Mouse (Mus musculus) hindbrain, embryonic 14.5 days (tissue): Measurements from ENCODE around the gene Wnt2b. TPM values are rescaled to one million over a fixed set of nuclear protein-coding genes. Genes with fewer than 3 reads are reported as not detected.

Source experiments
- ATAC-seq: fragments of 200-750 bp; cut with Nextera tagmentation; 2 replicates; pipeline ENCODE4 v1.8.0; 2017; ENCODE audit warnings: moderate number of reproducible peaks, mild to moderate bottlenecking, moderate TSS enrichment, moderate library complexity; ENCODE audit not compliant: low FRiP score
- DNase-seq: peaks from one replicate; pipeline ENCODE4 v3.0.0-alpha.2; 2015; ENCODE audit warnings: low spot score
- H3K27ac ChIP-seq: fragments of 300-500 bp; sonication (generic); 2 replicates; pipeline ENCODE4 v1.5.1; 2014; ENCODE audit warnings: mild to moderate bottlenecking, moderate library complexity
- H3K27me3 ChIP-seq: fragments of 300-500 bp; sonication (generic); 2 replicates; pipeline ENCODE4 v1.6.1; 2014; ENCODE audit warnings: mild to moderate bottlenecking, low read length, mixed read lengths; ENCODE audit not compliant: control insufficient read depth, insufficient read depth
- H3K36me3 ChIP-seq: fragments of 300-500 bp; sonication (generic); replicated peaks from 2 replicates; pipeline ENCODE4 v1.6.1; 2014; ENCODE audit not compliant: control insufficient read depth, insufficient read depth
- H3K4me1 ChIP-seq: fragments of 300-500 bp; sonication (generic); replicated peaks from 2 replicates; pipeline ENCODE4 v1.6.1; 2014; ENCODE audit warnings: antibody characterized with exemption, low read length, mixed read lengths; ENCODE audit not compliant: control insufficient read depth, insufficient read depth
- H3K4me2 ChIP-seq: fragments of 300-500 bp; sonication (generic); replicated peaks from 2 replicates; pipeline ENCODE4 v1.6.1; 2014; ENCODE audit warnings: mild to moderate bottlenecking, moderate library complexity
- H3K4me3 ChIP-seq: fragments of 300-500 bp; sonication (generic); replicated peaks from 2 replicates; pipeline ENCODE4 v1.5.1; 2014; ENCODE audit warnings: mild to moderate bottlenecking, low read length
- H3K9ac ChIP-seq: fragments of 300-500 bp; sonication (generic); 2 replicates; pipeline ENCODE4 v1.6.1; 2014
- H3K9me3 ChIP-seq: fragments of 300-500 bp; sonication (generic); 2 replicates; pipeline ENCODE4 v1.6.1; 2016; ENCODE audit warnings: low read length; ENCODE audit not compliant: control insufficient read depth
- WGBS: fragments of 180-500 bp; shearing (Covaris S2); extraction: QIAGEN DNeasy Blood & Tissue Kit; methylation state at CpG from one replicate; pipeline ENCODE4 v1.1.7; 2014; 5-methylcytosine and 5-hydroxymethylcytosine counted together
- polyA plus RNA-seq: library from polyadenylated mRNA; unstranded; fragments of >200 nt; fragmentation: Nextera tagmentation; extraction: Ambion mirVana; gene quantifications from 2 replicates; pipeline ENCODE4 v1.2.1, GENCODE M21; 2014

Wnt2b gene
- 0.82 and 1.2 TPM in 2 replicates for polyA plus RNA-seq

GRCm38 (mm10) chr3:104961066-104962059 is at the start of gene Wnt2b:
Gene Wnt2b (minus strand): TSS chr3:104961921.
- H3K27ac ChIP-seq: no peak within 1 kb of the TSS
- H3K4me3 ChIP-seq: peak within 1 kb of the TSS; percentile 60
- H3K4me2 ChIP-seq: peak within 1 kb of the TSS; percentile 65
- peak within 1 kb of the TSS; percentile 57 for H3K9ac ChIP-seq
- DNase-seq (peak; percentile 39), ATAC-seq (peak; percentile 61)
- 1% methylated on average over 67 of the region's 87 CpGs for WGBS
- H3K36me3 ChIP-seq: no peaks in the 10 kb centered on the region
- H3K9me3 ChIP-seq: no peaks in the 10 kb centered on the region
- peaks cover 70% of the 10 kb centered on the region for H3K27me3 ChIP-seq
- H3K4me1 ChIP-seq: peaks cover 10% of the 10 kb centered on the region; the same call in 1 of the 2 replicates

DNA sequence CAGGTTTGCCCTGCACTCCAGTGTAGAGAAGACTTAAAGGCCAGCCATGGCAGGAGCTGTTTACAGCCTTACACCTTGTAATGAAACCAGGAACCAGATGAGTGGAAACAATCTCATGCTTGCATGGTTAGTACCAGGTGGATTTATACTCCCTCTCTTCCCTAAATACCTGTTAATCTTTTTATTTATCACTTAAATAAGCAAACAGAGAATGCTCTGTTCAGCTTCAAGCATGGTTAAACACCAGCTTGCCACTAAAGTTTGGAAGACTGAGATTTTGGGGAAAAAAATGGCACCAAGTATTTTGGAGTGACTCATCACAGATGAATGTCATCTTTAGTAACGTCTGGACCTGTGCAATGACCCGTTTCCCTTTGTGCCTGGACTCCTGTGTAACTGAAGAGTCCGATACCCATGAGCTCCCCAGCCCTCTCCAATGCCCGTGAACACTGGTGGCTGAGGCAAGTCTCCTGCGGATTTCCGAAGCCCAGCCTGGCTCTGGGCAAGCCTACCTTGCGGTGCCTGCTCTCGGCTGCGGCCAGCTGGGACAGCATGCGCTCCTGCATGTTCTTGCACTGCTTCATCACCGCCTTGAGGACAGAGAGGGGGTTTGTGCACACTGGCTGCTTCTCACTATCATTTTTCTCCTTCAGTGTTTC is 49.1 kb upstream of the Wnt2b start:
- Histone ChIP-seq H3K4me1 (no peaks in the 10 kb centered on the region), H3K4me2 (no peak overlapping the region), H3K4me3 (no peak overlapping the region), H3K27ac (no peak overlapping the region), H3K27me3 (no peaks in the 10 kb centered on the region), H3K9ac (no peak overlapping the region), H3K36me3 (peaks cover 59% of the 10 kb centered on the region), H3K9me3 (no peaks in the 10 kb centered on the region)
- no peak for ATAC-seq
- WGBS: 92% methylated on average over 11 of the region's 11 CpGs
- no peak for DNase-seq

DNA sequence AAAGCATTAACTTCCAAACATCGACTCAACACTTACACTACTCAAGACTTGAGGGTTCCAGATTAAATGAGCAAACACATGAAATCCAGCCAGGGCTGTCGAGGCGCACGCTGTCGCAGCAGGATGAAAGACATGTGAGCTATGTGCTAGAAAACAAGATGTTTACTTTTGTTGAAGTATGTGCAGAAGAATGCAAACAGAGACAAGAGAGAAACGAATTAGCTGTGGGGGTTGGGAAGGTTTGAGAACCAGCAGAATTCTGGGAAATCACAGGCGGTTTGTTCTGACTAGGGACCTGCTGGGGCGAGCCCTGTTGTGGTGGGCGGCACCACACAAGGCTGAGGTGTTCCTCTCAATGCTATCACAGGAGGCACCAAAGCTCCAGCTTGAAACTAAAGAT is 46.3 kb upstream of the Wnt2b start:
- H3K27ac ChIP-seq: no peak overlapping the region
- H3K27me3 ChIP-seq: no peaks in the 10 kb centered on the region
- 87% methylated on average over 9 of the region's 9 CpGs for WGBS
- H3K4me3 ChIP-seq: no peak overlapping the region
- ATAC-seq (no peak), DNase-seq (no peak)
- peaks cover 86% of the 10 kb centered on the region for H3K36me3 ChIP-seq
- H3K9me3 ChIP-seq: no peaks in the 10 kb centered on the region
- H3K4me2 ChIP-seq: no peak overlapping the region
- H3K4me1 ChIP-seq: no peaks in the 10 kb centered on the region; the same call in 1 of the 2 replicates
- H3K9ac ChIP-seq: no peak overlapping the region

DNA sequence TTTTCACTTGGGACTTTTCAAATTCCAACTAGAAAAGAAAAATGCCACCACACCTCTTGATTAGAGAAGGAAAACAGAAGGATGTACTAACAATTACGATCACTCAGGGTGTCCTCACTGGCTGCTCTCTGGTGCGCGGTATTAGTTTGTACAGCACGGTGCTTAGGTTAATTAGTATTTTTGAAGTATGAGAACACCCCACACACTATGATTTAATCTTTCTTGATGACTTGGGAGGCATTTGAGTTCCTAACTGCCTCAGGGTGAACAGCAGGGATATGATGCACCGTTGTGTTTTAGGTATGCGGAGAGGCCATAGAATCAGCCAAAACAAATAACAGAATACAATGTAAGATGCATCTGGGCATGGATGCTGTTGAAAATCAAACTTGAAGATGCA is 44.4 kb upstream of the Wnt2b start:
- ATAC-seq (no peak), DNase-seq (no peak)
- H3K4me1 ChIP-seq: no peaks in the 10 kb centered on the region; the same call in 1 of the 2 replicates
- no peaks in the 10 kb centered on the region for H3K27me3 ChIP-seq
- H3K36me3 ChIP-seq: peaks cover 96% of the 10 kb centered on the region
- WGBS: 90% methylated on average over 6 of the region's 6 CpGs
- no peak overlapping the region for H3K9ac ChIP-seq
- no peak overlapping the region for H3K4me2 ChIP-seq
- no peak overlapping the region for H3K27ac ChIP-seq
- no peak overlapping the region for H3K4me3 ChIP-seq
- H3K9me3 ChIP-seq: no peaks in the 10 kb centered on the region

GRCm38 (mm10) chr3:105005561-105006065 is 43.9 kb upstream of the Wnt2b start:
- Histone ChIP-seq H3K27ac (no peak overlapping the region), H3K9ac (no peak overlapping the region), H3K4me1 (no peaks in the 10 kb centered on the region; the same call in 1 of the 2 replicates), H3K4me2 (no peak overlapping the region), H3K4me3 (no peak overlapping the region), H3K27me3 (no peaks in the 10 kb centered on the region), H3K36me3 (peaks cover 94% of the 10 kb centered on the region), H3K9me3 (no peaks in the 10 kb centered on the region)
- no peak for ATAC-seq
- no peak for DNase-seq
- 94% methylated on average over 20 of the region's 20 CpGs for WGBS

DNA sequence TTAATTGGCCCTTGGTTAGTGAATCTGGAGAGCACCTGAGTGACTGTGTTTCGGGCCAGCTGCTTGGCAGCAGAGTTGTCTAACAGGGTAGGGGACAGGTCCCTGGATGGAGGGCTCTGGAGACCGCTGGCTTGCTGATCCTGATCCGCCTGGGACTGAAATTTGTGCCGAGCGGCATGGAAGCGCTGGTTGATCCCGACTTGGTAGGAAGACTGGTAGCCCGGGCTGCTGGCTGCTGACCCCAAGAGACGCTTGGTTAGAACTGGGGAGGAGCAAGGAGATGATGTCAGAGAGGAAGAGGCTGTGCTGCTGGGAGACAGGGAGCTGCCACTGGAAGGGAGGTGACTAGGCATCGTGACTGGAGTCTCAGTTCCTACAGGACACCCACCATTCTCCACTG is 43.3 kb upstream of the Wnt2b start:
- H3K9ac ChIP-seq: no peak overlapping the region
- ATAC-seq: no peak
- H3K27me3 ChIP-seq: no peaks in the 10 kb centered on the region
- no peaks in the 10 kb centered on the region for H3K9me3 ChIP-seq
- peaks cover 90% of the 10 kb centered on the region for H3K36me3 ChIP-seq
- H3K4me1 ChIP-seq: no peaks in the 10 kb centered on the region; the same call in 1 of the 2 replicates
- no peak overlapping the region for H3K4me3 ChIP-seq
- DNase-seq: no peak
- no peak overlapping the region for H3K4me2 ChIP-seq
- H3K27ac ChIP-seq: no peak overlapping the region; the same call in 1 of the 2 replicates
- WGBS: 95% methylated on average over 10 of the region's 10 CpGs

DNA sequence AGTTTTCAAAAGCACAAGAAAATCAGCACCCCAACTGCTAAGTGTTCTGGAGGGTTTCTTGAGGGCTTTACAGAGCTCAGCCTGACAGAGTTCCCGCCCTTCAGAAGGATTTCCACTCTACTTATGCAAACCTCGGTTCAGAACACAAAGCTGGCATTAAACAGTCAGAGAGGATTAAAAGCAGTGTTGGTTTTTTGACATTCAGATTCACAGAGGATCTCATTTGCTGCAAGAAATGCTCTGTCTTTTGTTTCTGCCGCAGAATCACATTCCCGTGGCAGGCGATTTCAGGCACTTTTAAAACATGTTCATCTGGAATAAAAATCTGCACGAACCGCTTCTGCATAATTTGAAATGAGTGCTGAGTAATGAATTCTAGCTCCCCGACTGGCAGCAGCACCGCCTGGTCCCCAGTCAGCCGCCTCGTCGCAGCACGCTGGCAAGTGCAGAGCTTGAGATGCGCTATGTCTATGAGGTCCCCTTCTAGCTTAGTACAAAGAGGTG is 42.3 kb upstream of the Wnt2b start:
- peaks cover 90% of the 10 kb centered on the region for H3K36me3 ChIP-seq
- H3K9ac ChIP-seq: no peak overlapping the region
- no peak overlapping the region for H3K4me3 ChIP-seq
- DNase-seq (no peak), ATAC-seq (peak; percentile 55; the same call in 1 of the 2 replicates)
- H3K27ac ChIP-seq: no peak overlapping the region; the same call in 1 of the 2 replicates
- H3K4me2 ChIP-seq: no peak overlapping the region
- H3K4me1 ChIP-seq: no peaks in the 10 kb centered on the region; the same call in 1 of the 2 replicates
- H3K9me3 ChIP-seq: no peaks in the 10 kb centered on the region
- 73% methylated on average over 14 of the region's 14 CpGs for WGBS
- H3K27me3 ChIP-seq: no peaks in the 10 kb centered on the region

DNA sequence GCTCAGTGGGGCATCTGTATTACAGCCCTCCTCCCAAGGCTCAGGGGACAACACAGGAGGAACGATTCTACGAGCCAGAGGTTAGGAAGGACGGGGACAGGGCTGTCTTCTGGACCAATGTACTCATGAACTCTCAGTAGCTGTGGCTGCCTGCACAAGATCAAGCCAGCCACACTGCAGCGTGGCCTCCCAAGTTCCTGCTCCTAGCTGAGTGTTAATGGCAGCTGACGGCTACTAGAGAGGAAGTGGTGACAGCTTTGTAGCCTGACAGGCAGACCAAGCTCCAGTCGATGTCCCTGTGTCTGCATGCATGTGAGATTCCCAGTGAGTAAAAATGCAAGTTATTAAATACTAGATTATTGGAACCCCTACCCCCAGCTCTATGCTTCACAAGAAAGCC is 39.7 kb upstream of the Wnt2b start:
- no peak for ATAC-seq
- 66% methylated on average over 6 of the region's 6 CpGs for WGBS
- Histone ChIP-seq H3K27ac (no peak overlapping the region), H3K4me2 (no peak overlapping the region), H3K36me3 (peaks cover 67% of the 10 kb centered on the region), H3K4me3 (no peak overlapping the region), H3K27me3 (no peaks in the 10 kb centered on the region), H3K9me3 (no peaks in the 10 kb centered on the region), H3K4me1 (peaks cover 4% of the 10 kb centered on the region; the same call in 1 of the 2 replicates), H3K9ac (no peak overlapping the region)
- no peak for DNase-seq

DNA sequence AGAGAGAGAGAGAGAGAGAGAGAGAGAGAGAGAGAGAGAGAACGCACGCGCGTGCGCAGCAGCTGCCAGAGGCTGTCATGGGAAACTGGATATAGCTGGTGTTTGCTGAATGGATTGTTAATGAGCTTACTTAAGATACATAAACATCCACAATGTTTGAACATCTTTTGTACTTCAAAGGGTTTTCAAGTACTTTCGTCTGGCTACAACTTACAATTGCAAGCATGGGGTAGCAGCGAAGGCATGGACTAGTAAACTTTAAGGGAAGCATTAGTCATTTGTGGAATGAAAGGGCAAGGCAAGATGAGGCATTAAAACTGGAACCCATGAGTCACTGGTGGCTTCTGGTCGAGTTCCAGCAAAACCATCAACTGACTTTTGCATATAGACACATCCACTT is 38.8 kb upstream of the Wnt2b start:
- H3K4me1 ChIP-seq: peaks cover 4% of the 10 kb centered on the region; the same call in 1 of the 2 replicates
- no peaks in the 10 kb centered on the region for H3K27me3 ChIP-seq
- no peak overlapping the region for H3K4me3 ChIP-seq
- DNase-seq (no peak), ATAC-seq (no peak)
- H3K9me3 ChIP-seq: no peaks in the 10 kb centered on the region
- no peak overlapping the region for H3K27ac ChIP-seq
- 85% methylated on average over 8 of the region's 8 CpGs for WGBS
- no peak overlapping the region for H3K9ac ChIP-seq
- H3K4me2 ChIP-seq: no peak overlapping the region
- peaks cover 59% of the 10 kb centered on the region for H3K36me3 ChIP-seq
